Mouse (Mus musculus) olfactory bulb, adult 2 months (tissue): ENCODE measurements around the gene Lgals4. TPM values are rescaled to one million over a fixed set of nuclear protein-coding genes. Genes with fewer than 3 reads are reported as not detected.

Experiments
- H3K27ac ChIP-seq: fragments of 200-500 bp; 2 replicates; pipeline ENCODE4 v1.5.1; 2012; ENCODE audit warnings: low read depth, low read length; ENCODE audit not compliant: insufficient read depth
- H3K4me1 ChIP-seq: fragments of 200-500 bp; 2 replicates; pipeline ENCODE4 v1.6.1; 2012; ENCODE audit warnings: low read length; ENCODE audit not compliant: control insufficient read depth, insufficient read depth
- H3K4me3 ChIP-seq: fragments of 200-500 bp; 2 replicates; pipeline ENCODE4 v1.5.1; 2012; ENCODE audit warnings: mild to moderate bottlenecking, low read depth, low read length, moderate library complexity; ENCODE audit not compliant: insufficient read depth
- CTCF ChIP-seq: fragments of 200-500 bp; IDR thresholded peaks from 2 replicates; pipeline ENCODE4 v1.5.1; 2012; ENCODE audit warnings: low read depth, mild to moderate bottlenecking, low read length, moderate library complexity; ENCODE audit not compliant: insufficient read depth
- POLR2A ChIP-seq: fragments of 200-500 bp; IDR thresholded peaks from 2 replicates; pipeline ENCODE4 v1.6.1; 2012; ENCODE audit warnings: mild to moderate bottlenecking, low read depth, low read length, moderate library complexity; ENCODE audit not compliant: insufficient read depth
- WGBS: fragments of 180-500 bp; shearing (Covaris S2); methylation state at CpG from one replicate; pipeline ENCODE4 v1.1.7; 2018; 5-methylcytosine and 5-hydroxymethylcytosine counted together
- polyA plus RNA-seq: library from polyadenylated mRNA; stranded (reverse); fragments of >200 nt; gene quantifications from 2 replicates; pipeline ENCODE4 v1.2.4, GENCODE M21; 2012; ENCODE audit warnings: low replicate concordance; ENCODE audit not compliant: missing spikeins, insufficient read depth, insufficient read length

The Lgals4 gene
- polyA plus RNA-seq, 1 experiment, result not detected

DNA sequence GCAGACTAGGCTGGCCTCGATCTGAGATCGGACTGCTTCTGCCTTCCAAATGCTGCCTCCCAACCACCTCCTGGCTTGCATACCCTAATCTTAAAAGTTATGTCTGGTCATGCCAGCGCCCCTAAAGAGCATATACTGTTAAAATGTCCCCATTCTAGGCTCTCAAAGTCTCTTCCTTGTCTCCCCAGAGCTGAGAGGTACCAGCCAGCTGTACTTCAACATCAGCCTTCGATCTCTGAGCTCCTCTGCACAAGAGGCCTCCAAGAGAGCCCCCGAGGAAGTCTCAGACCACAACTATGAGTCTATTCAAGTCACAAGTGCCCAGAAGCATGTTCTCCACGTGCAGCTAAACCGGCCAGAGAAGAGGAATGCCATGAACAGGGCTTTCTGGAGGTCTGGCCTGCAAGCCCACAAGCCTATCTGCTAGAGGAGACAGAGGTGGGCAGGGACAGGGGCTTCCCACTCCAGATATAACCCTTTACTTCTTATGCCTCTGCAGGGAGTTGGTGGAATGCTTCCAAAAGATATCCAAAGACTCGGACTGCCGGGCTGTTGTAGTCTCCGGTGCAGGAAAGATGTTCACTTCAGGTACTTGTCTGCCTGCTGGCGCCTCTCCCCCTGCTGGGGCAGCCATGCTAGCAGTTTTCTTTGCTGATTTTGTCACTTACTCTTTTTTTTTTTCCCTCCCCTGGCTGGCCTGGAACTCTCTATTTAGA is 7.8 kb upstream of the Lgals4 start:
- peak overlapping the region; percentile 50 for H3K4me3 ChIP-seq
- H3K27ac ChIP-seq, result peak overlapping the region; percentile 79
- TF ChIP-seq POLR2A (no peak), CTCF (no peak)
- peaks cover 30% of the 10 kb centered on the region for H3K4me1 ChIP-seq
- WGBS, result 29% methylated on average over 11 of the region's 11 CpGs

DNA sequence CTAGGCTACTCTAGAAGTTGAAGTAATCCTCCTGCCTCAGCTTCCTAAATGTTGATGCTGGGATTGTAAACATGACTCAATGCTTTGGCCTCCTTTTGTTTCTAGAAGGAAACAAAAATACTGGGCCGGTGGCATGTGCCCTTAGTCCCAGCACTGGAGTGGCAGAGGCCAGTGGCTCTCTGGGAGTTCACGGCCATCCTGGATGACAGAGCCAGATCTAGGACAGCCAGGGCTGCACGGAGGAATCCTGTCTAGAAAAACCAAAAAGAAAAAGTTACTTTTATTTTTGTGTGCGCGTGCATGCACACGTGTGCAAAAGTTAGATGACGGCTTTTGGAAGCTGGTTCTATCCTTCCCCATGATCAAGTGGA is 7.3 kb upstream of the Lgals4 start:
- TF ChIP-seq POLR2A (no peak), CTCF (no peak)
- no peak overlapping the region for H3K4me3 ChIP-seq
- H3K27ac ChIP-seq, result no peak overlapping the region
- peaks cover 24% of the 10 kb centered on the region for H3K4me1 ChIP-seq
- WGBS, result 90% methylated on average over 7 of the region's 7 CpGs

- Histone ChIP-seq H3K4me1 (peaks cover 21% of the 10 kb centered on the region), H3K4me3 (no peak overlapping the region), H3K27ac (no peak overlapping the region)
- TF ChIP-seq CTCF (no peak), POLR2A (no peak)
- 35% methylated on average over 3 of the region's 3 CpGs for WGBS
These were observed 6.3 kb upstream of the Lgals4 start for GRCm38 (mm10) chr7:28827338-28827737.

DNA sequence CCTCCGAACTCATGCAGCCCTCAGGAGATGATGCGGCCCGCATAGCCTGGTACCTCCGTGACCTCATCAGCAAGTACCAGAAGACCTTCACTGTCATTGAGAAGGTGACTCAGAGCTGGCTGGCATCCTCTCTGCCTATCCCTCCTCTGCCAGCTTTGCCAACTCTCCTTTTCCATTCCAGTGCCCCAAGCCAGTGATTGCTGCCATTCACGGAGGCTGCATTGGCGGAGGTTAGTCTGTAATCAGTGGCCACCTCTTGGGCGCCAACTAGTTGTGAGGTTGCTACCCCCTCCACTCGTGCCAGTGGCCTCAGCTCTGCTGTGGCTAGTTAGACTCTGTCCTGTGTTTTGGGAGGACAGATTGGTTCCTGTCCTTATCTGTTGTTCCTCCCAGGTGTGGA is 3.8 kb upstream of the Lgals4 start:
- H3K4me3 ChIP-seq, result no peak overlapping the region
- TF ChIP-seq POLR2A (no peak), CTCF (no peak)
- peaks cover 19% of the 10 kb centered on the region for H3K4me1 ChIP-seq
- H3K27ac ChIP-seq, result no peak overlapping the region
- WGBS, result 85% methylated on average over 8 of the region's 8 CpGs

DNA sequence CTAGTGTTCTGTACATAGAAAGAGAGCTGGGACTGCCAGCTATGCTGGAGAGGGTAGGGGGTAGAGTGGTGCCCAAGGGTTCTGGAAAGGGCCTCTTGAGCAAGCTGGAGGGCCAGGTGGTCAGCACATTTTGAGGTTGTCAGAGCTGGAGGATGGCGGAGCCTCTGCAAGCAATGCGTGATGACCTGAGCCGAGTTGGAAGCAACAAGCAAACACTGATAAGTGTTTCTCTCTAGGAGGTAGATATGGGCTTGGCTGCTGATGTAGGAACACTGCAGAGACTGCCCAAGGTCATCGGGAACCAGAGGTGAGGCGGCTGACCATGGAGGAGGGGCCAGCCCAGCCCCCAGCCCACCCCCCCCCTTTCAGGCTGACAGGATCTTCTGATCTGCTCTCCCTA is 2.7 kb upstream of the Lgals4 start:
- Histone ChIP-seq H3K27ac (no peak overlapping the region), H3K4me3 (no peak overlapping the region), H3K4me1 (peaks cover 13% of the 10 kb centered on the region)
- no peak for TF ChIP-seq CTCF
- TF ChIP-seq POLR2A, result no peak
- WGBS, result 86% methylated on average over 5 of the region's 5 CpGs

DNA sequence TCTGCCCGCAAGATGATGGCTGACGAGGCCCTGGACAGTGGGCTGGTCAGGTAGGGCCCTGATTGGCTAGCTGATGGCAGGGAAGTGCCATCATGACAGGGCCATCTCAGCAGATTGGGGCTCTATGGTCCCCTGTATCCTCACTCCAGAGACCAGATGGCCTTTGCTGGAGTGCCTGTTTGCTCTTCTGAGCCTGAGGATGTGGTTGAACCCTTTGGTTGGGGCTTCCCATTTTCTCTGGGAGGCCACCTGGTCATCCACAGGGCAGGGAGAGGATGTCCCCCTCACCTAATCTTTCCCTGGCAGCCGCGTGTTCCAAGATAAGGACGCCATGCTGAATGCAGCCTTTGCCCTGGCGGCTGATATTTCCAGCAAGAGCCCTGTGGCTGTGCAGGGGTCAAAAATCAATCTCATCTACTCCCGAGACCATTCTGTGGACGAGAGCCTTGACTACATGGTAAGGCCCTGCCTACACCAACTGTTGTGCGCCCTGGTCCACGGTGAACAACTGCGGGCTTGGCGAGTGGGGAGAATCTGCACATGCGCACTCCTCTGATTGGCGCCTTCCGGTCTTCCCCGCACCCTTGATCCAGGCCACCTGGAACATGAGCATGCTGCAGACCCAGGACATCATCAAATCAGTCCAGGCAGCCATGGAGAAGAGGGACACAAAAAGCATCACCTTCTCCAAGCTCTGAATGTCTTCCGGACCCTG is 2.1 kb upstream of the Lgals4 start:
- TF ChIP-seq CTCF, result no peak
- Histone ChIP-seq H3K4me3 (no peak overlapping the region), H3K4me1 (peaks cover 8% of the 10 kb centered on the region), H3K27ac (no peak overlapping the region)
- WGBS, result 96% methylated on average over 17 of the region's 17 CpGs

- TF ChIP-seq CTCF (no peak), POLR2A (no peak)
- H3K27ac ChIP-seq, result no peak overlapping the region
- WGBS, result 76% methylated on average over 6 of the region's 6 CpGs
- peaks cover 8% of the 10 kb centered on the region for H3K4me1 ChIP-seq
- no peak overlapping the region for H3K4me3 ChIP-seq
These were observed 1.5 kb upstream of the Lgals4 start for GRCm38 (mm10) chr7:28832137-28832536.

DNA sequence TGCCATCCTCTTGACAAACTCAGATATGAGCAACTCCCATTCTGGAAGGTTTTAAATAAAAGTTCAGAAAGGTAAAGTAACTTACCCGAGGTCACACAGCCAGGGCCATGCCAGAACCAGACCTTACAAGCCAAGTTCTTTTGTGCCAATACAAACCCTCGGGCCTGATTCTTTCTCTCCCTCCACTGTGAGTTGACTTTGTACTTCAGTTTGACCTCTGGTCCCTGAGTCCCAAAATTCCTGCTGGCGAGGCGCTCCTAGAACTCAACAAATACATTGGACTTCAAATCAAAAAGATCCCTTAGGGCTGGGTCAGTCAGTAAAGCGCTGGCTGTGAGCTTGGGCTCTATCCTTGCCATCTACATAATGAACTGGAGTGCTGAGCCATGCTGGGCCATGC is 3.3 kb downstream of the Lgals4 start:
- Histone ChIP-seq H3K4me3 (no peak overlapping the region), H3K4me1 (peaks cover 4% of the 10 kb centered on the region), H3K27ac (no peak overlapping the region)
- TF ChIP-seq POLR2A, result no peak
- WGBS, result 88% methylated on average over 5 of the region's 5 CpGs

GRCm38 (mm10) chr7:28838331-28838730 is 4.7 kb downstream of the Lgals4 start:
- no peak overlapping the region for H3K27ac ChIP-seq
- 66% methylated on average over 9 of the region's 9 CpGs for WGBS
- no peak overlapping the region for H3K4me3 ChIP-seq
- TF ChIP-seq CTCF (no peak), POLR2A (no peak)
- peaks cover 4% of the 10 kb centered on the region for H3K4me1 ChIP-seq

DNA sequence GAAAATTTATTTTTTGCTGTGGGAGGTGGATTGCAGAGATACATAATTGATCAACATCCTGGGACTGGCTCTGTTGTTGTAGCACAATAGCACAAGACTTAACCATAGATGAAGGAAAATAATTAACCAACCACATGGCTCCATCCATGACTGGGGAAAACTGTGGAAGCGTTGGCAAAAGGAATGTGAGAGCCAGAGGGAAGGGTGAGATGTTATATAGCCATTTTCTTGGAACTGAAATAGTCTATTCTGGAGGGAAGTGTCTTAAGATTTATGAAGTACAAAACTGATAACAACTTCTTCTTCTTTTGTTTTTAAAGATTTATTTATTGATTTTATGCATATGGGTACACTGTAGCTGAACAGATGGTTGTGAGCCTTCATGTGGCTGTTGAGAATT is 13.6 kb downstream of the Lgals4 start:
- peaks cover 5% of the 10 kb centered on the region; the same call in 1 of the 2 replicates for H3K4me1 ChIP-seq
- no peak overlapping the region for H3K4me3 ChIP-seq
- H3K27ac ChIP-seq, result no peak overlapping the region
- TF ChIP-seq CTCF, result no peak
- TF ChIP-seq POLR2A, result no peak
- 92% methylated on average over 1 of the region's 1 CpGs for WGBS
